Mouse (Mus musculus): ENCODE data around the gene Rnf217. TPM values are rescaled to one million over a fixed set of nuclear protein-coding genes. Genes with fewer than 3 reads are reported as not detected.
A peak's percentile ranks its signal among the peaks of the same experiment; 100 is the strongest.

Gene Rnf217
- polyA plus RNA-seq, 1 experiment from 2014 or later, result 3.6 TPM

DNA sequence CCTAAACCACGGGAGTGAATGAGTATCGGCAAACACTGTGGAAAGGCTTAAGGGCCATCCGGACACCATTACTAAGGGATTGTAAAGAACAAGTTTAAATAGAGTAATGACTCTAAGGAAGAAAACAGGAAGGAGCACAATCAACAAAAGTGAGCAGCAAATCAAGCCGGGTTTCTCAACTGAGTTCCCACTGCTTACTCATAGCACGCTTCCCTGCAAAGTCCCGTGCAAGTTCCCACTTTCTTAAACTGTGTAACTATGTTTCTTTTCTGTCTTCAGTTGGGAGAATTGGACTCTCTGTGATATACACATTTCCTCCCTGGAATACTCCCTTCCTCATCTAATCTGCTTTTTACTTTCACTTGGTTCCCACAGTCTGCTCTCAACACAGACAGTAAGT lies 8.9 kb downstream of the Rnf217 start:
- ChIA-PET CTCF (interaction anchor here (0.7 kb wide), 1 partner anchor 44 kb away, joined by 3 read pairs; no protein-coding TSS in a partner anchor), POLR2A (no interaction called here)
- no peak for ATAC-seq
- no peaks in the 10 kb centered on the region for H3K27me3 ChIP-seq
- no peak for DNase-seq (ENCODE audit: low read depth, low spot score)
- in situ Hi-C loops (cut with MboI; ENCODE audit: low pct_unique_long_range_greater_than_20kb), result loop anchor here (25.0 kb wide), 1 partner anchor 788 kb away; the partner anchor contains the start of gene Ncoa7
- TF ChIP-seq CTCF (IDR thresholded peaks at IDR 0.05), result no peak

GRCm38 (mm10) chr10:31597886-31598285 lies 11.1 kb downstream of the Rnf217 start:
- in situ Hi-C loops (cut with MboI; ENCODE audit: low pct_unique_long_range_greater_than_20kb), result no loop called here
- H3K27me3 ChIP-seq, result no peaks in the 10 kb centered on the region
- no peak for ATAC-seq
- DNase-seq (ENCODE audit: low read depth, low spot score), result no peak
- ChIA-PET POLR2A (no interaction called here), CTCF (interaction anchor here (1.1 kb wide), 1 partner anchor 9 kb away, joined by 3 read pairs; no protein-coding TSS in a partner anchor)
- no peak for TF ChIP-seq CTCF (IDR thresholded peaks at IDR 0.05)

GRCm38 (mm10) chr10:31596804-31597203 lies 12.2 kb downstream of the Rnf217 start:
- ChIA-PET POLR2A (interaction anchor here (0.6 kb wide), 1 partner anchor 1262 kb away, joined by 3 read pairs; no protein-coding TSS in a partner anchor), CTCF (interaction anchor here (1.1 kb wide), 1 partner anchor 10 kb away, joined by 4 read pairs; no protein-coding TSS in a partner anchor)
- H3K27me3 ChIP-seq, result no peaks in the 10 kb centered on the region
- in situ Hi-C loops (cut with MboI; ENCODE audit: low pct_unique_long_range_greater_than_20kb), result no loop called here
- ATAC-seq (no peak), DNase-seq (ENCODE audit: low read depth, low spot score) (no peak)
- no peak for TF ChIP-seq CTCF (IDR thresholded peaks at IDR 0.05)

GRCm38 (mm10) chr10:31595326-31595725 lies 13.7 kb downstream of the Rnf217 start:
- ChIA-PET POLR2A (no interaction called here), CTCF (no interaction called here)
- in situ Hi-C loops (cut with MboI; ENCODE audit: low pct_unique_long_range_greater_than_20kb), result no loop called here
- TF ChIP-seq CTCF (IDR thresholded peaks at IDR 0.05), result no peak
- H3K27me3 ChIP-seq, result no peaks in the 10 kb centered on the region
- no peak for ATAC-seq
- no peak for DNase-seq (ENCODE audit: low read depth, low spot score)

- TF ChIP-seq CTCF (IDR thresholded peaks at IDR 0.05), result no peak
- DNase-seq (ENCODE audit: low read depth, low spot score) (no peak), ATAC-seq (peak; percentile 76)
- ChIA-PET CTCF (interaction anchor here (1.3 to 1.4 kb wide), 2 partner anchors 20 to 33 kb away, joined by 3 read pairs; no protein-coding TSS in a partner anchor), POLR2A (interaction anchor here (1.6 kb wide), 1 partner anchor 15 kb away, joined by 4 read pairs; no protein-coding TSS in a partner anchor)
- H3K27me3 ChIP-seq, result no peaks in the 10 kb centered on the region
- in situ Hi-C loops (cut with MboI; ENCODE audit: low pct_unique_long_range_greater_than_20kb), result no loop called here
Measured at GRCm38 (mm10) chr10:31592741-31593524, 16.1 kb downstream of the Rnf217 start.

DNA sequence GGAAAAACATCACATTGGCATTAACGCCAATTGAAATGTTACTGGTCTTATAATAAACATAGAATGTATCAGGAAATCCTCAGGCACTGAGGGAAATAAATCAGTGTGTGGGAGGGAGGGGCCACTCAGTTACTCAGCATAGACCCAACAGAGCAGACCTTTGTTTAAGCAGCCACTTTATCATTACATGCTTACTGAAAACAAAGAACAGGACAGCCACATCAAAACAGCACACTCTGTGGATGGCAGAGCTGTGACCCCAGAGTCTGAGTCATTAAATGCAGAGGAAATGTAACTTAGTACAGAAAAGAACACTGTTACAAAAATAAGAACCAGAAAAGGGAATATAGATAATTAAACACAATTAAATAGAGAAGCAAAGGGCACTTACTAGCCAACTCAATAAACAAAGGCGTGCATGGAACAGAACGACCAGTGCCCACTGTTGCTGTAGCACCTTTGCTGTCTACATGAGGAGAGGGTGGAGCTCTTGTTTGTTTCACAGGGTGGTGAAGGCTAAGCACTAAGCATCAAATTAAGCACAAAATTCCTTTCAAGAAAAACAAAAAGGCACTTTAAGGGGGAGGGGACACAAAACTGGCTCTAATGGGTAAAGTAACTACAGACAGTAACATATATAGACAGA lies 16.8 kb downstream of the Rnf217 start:
- no peak for TF ChIP-seq CTCF (IDR thresholded peaks at IDR 0.05)
- no peak for DNase-seq (ENCODE audit: low read depth, low spot score)
- H3K27me3 ChIP-seq, result no peaks in the 10 kb centered on the region
- ATAC-seq, result peak; percentile 10
- in situ Hi-C loops (cut with MboI; ENCODE audit: low pct_unique_long_range_greater_than_20kb), result no loop called here
- CTCF ChIA-PET, result interaction anchor here (1.4 kb wide), 1 partner anchor 32 kb away, joined by 3 read pairs; no protein-coding TSS in a partner anchor
- POLR2A ChIA-PET, result interaction anchor here (1.0 kb wide), 1 partner anchor 15 kb away, joined by 3 read pairs; no protein-coding TSS in a partner anchor

- CTCF ChIA-PET, result interaction anchor here (1.3 kb wide), 1 partner anchor 8 kb away, joined by 4 read pairs; no protein-coding TSS in a partner anchor
- DNase-seq (ENCODE audit: low read depth, low spot score), result no peak
- in situ Hi-C loops (cut with MboI; ENCODE audit: low pct_unique_long_range_greater_than_20kb), result no loop called here
Measured at GRCm38 (mm10) chr10:31580722-31581121, 28.3 kb downstream of the Rnf217 start.

GRCm38 (mm10) chr10:31580073-31580472 lies 28.9 kb downstream of the Rnf217 start:
- TF ChIP-seq CTCF (IDR thresholded peaks at IDR 0.05), result no peak
- in situ Hi-C loops (cut with MboI; ENCODE audit: low pct_unique_long_range_greater_than_20kb), result no loop called here
- POLR2A ChIA-PET, result no interaction called here
- no peaks in the 10 kb centered on the region for H3K27me3 ChIP-seq
- CTCF ChIA-PET, result interaction anchor here (1.3 kb wide), 1 partner anchor 9 kb away, joined by 4 read pairs; no protein-coding TSS in a partner anchor
- no peak for DNase-seq (ENCODE audit: low read depth, low spot score)
- ATAC-seq, result no peak

More at GRCm38 (mm10) chr10:31580722-31581121, 28.3 kb downstream of the Rnf217 start:
- ATAC-seq, result no peak
- POLR2A ChIA-PET, result no interaction called here
- no peaks in the 10 kb centered on the region for H3K27me3 ChIP-seq
- TF ChIP-seq CTCF (IDR thresholded peaks at IDR 0.05), result no peak

- in situ Hi-C loops (cut with MboI; ENCODE audit: low pct_unique_long_range_greater_than_20kb), result no loop called here
- ChIA-PET CTCF (interaction anchor here (1.2 kb wide), 1 partner anchor 20 kb away, joined by 3 read pairs; no protein-coding TSS in a partner anchor), POLR2A (no interaction called here)
- TF ChIP-seq CTCF (IDR thresholded peaks at IDR 0.05), result no peak
- ATAC-seq, result no peak
- no peaks in the 10 kb centered on the region for H3K27me3 ChIP-seq
- no peak for DNase-seq (ENCODE audit: low read depth, low spot score)
Measured at GRCm38 (mm10) chr10:31573267-31573666, 35.7 kb downstream of the Rnf217 start.

- no peak for TF ChIP-seq CTCF (IDR thresholded peaks at IDR 0.05)
- CTCF ChIA-PET, result interaction anchor here (1.2 to 1.7 kb wide), 2 partner anchors 11 to 42 kb away, joined by 3 read pairs; no protein-coding TSS in a partner anchor
- POLR2A ChIA-PET, result no interaction called here
- ATAC-seq, result no peak
- DNase-seq (ENCODE audit: low read depth, low spot score), result no peak
- in situ Hi-C loops (cut with MboI; ENCODE audit: low pct_unique_long_range_greater_than_20kb), result no loop called here
- H3K27me3 ChIP-seq, result no peaks in the 10 kb centered on the region
Measured at GRCm38 (mm10) chr10:31557311-31557710, 51.7 kb downstream of the Rnf217 start.
